Mouse (Mus musculus): Measurements from ENCODE around the gene Gadl1. TPM values are rescaled to one million over a fixed set of nuclear protein-coding genes. Genes with fewer than 3 reads are reported as not detected.

Gene Gadl1
- polyA plus RNA-seq, 1 experiment from 2014 or later, result 0.30 TPM

GRCm38 (mm10) chr9:116076946-116077345 lies 167.7 kb downstream of the Gadl1 start:
- Histone ChIP-seq H3K9me3 (replicated peaks) (no peaks in the 10 kb centered on the region), H3K27ac (no peak overlapping the region), H3K4me2 (no peak overlapping the region), H3K9ac (no peak overlapping the region), H3K4me3 (replicated peaks) (no peak overlapping the region), H3K36me3 (no peaks in the 10 kb centered on the region), H3K27me3 (no peaks in the 10 kb centered on the region), H3K4me1 (no peaks in the 10 kb centered on the region)
- 74% methylated on average over 2 of the region's 2 CpGs for WGBS
- ATAC-seq (replicated peaks; ENCODE audit: low FRiP score), result no peak

GRCm38 (mm10) chr9:116077419-116077818 lies 168.2 kb downstream of the Gadl1 start:
- Histone ChIP-seq H3K36me3 (no peaks in the 10 kb centered on the region), H3K27me3 (no peaks in the 10 kb centered on the region), H3K4me3 (replicated peaks) (no peak overlapping the region), H3K27ac (no peak overlapping the region), H3K9ac (no peak overlapping the region), H3K4me2 (no peak overlapping the region), H3K4me1 (no peaks in the 10 kb centered on the region), H3K9me3 (replicated peaks) (no peaks in the 10 kb centered on the region)
- WGBS, result 90% methylated on average over 2 of the region's 2 CpGs
- no peak for ATAC-seq (replicated peaks; ENCODE audit: low FRiP score)

GRCm38 (mm10) chr9:116081781-116082180 lies 172.5 kb downstream of the Gadl1 start:
- Histone ChIP-seq H3K27ac (no peak overlapping the region), H3K9ac (no peak overlapping the region), H3K4me3 (replicated peaks) (no peak overlapping the region), H3K4me2 (no peak overlapping the region), H3K9me3 (replicated peaks) (no peaks in the 10 kb centered on the region), H3K27me3 (no peaks in the 10 kb centered on the region), H3K36me3 (no peaks in the 10 kb centered on the region), H3K4me1 (0 out of 2 replicates have a peak, but pooled peaks cover 4% of the 10 kb centered on the region)
- no peak for ATAC-seq (replicated peaks; ENCODE audit: low FRiP score)
- 86% methylated on average over 4 of the region's 4 CpGs for WGBS

GRCm38 (mm10) chr9:116083300-116083699 lies 174.0 kb downstream of the Gadl1 start:
- H3K4me3 ChIP-seq (replicated peaks), result no peak overlapping the region
- H3K27me3 ChIP-seq, result no peaks in the 10 kb centered on the region
- no peak overlapping the region for H3K27ac ChIP-seq
- H3K9me3 ChIP-seq (replicated peaks), result no peaks in the 10 kb centered on the region
- 81% methylated on average over 5 of the region's 5 CpGs for WGBS
- 0 out of 2 replicates have a peak, but pooled peaks cover 4% of the 10 kb centered on the region for H3K4me1 ChIP-seq
- no peak for ATAC-seq (replicated peaks; ENCODE audit: low FRiP score)
- peaks cover 2% of the 10 kb centered on the region; the same call in 1 of the 2 replicates for H3K36me3 ChIP-seq
- H3K9ac ChIP-seq, result no peak overlapping the region
- no peak overlapping the region for H3K4me2 ChIP-seq

- Histone ChIP-seq H3K27ac (no peak overlapping the region), H3K4me1 (0 out of 2 replicates have a peak, but pooled peaks cover 4% of the 10 kb centered on the region), H3K9ac (no peak overlapping the region), H3K4me2 (no peak overlapping the region), H3K9me3 (replicated peaks) (no peaks in the 10 kb centered on the region), H3K4me3 (replicated peaks) (no peak overlapping the region), H3K36me3 (peaks cover 8% of the 10 kb centered on the region), H3K27me3 (no peaks in the 10 kb centered on the region)
- 79% methylated on average over 8 of the region's 8 CpGs for WGBS
- no peak for ATAC-seq (replicated peaks; ENCODE audit: low FRiP score)
These were observed 174.6 kb downstream of the Gadl1 start for GRCm38 (mm10) chr9:116083726-116084323.

GRCm38 (mm10) chr9:116084324-116084931 lies 175.2 kb downstream of the Gadl1 start:
- Histone ChIP-seq H3K4me3 (replicated peaks) (no peak overlapping the region), H3K9me3 (replicated peaks) (no peaks in the 10 kb centered on the region), H3K27ac (no peak overlapping the region), H3K4me2 (no peak overlapping the region), H3K9ac (no peak overlapping the region), H3K27me3 (no peaks in the 10 kb centered on the region), H3K36me3 (peaks cover 14% of the 10 kb centered on the region), H3K4me1 (0 out of 2 replicates have a peak, but pooled peaks cover 4% of the 10 kb centered on the region)
- no peak for ATAC-seq (replicated peaks; ENCODE audit: low FRiP score)
- WGBS, result 88% methylated on average over 12 of the region's 12 CpGs

GRCm38 (mm10) chr9:116085999-116086398 lies 176.7 kb downstream of the Gadl1 start:
- H3K27ac ChIP-seq, result no peak overlapping the region
- no peak overlapping the region for H3K4me3 ChIP-seq (replicated peaks)
- H3K9ac ChIP-seq, result no peak overlapping the region
- H3K9me3 ChIP-seq (replicated peaks), result no peaks in the 10 kb centered on the region
- no peak overlapping the region for H3K4me2 ChIP-seq
- no peak for ATAC-seq (replicated peaks; ENCODE audit: low FRiP score)
- 87% methylated on average over 6 of the region's 6 CpGs for WGBS
- peaks cover 28% of the 10 kb centered on the region for H3K36me3 ChIP-seq
- no peaks in the 10 kb centered on the region for H3K27me3 ChIP-seq
- 0 out of 2 replicates have a peak, but pooled peaks cover 11% of the 10 kb centered on the region for H3K4me1 ChIP-seq

- Histone ChIP-seq H3K27me3 (no peaks in the 10 kb centered on the region), H3K4me2 (no peak overlapping the region), H3K4me1 (peaks cover 17% of the 10 kb centered on the region), H3K36me3 (peaks cover 38% of the 10 kb centered on the region), H3K9ac (no peak overlapping the region), H3K9me3 (replicated peaks) (no peaks in the 10 kb centered on the region), H3K27ac (no peak overlapping the region), H3K4me3 (replicated peaks) (no peak overlapping the region)
- WGBS, result 90% methylated on average over 5 of the region's 5 CpGs
- no peak for ATAC-seq (replicated peaks; ENCODE audit: low FRiP score)
These were observed 178.0 kb downstream of the Gadl1 start for GRCm38 (mm10) chr9:116087263-116087662.

- H3K9ac ChIP-seq, result no peak overlapping the region
- no peak overlapping the region for H3K27ac ChIP-seq
- no peak overlapping the region for H3K4me3 ChIP-seq (replicated peaks)
- 33% methylated on average over 5 of the region's 5 CpGs for WGBS
- no peaks in the 10 kb centered on the region for H3K27me3 ChIP-seq
- H3K4me2 ChIP-seq, result no peak overlapping the region
- H3K4me1 ChIP-seq, result peaks cover 24% of the 10 kb centered on the region
- peaks cover 44% of the 10 kb centered on the region for H3K36me3 ChIP-seq
- no peak for ATAC-seq (replicated peaks; ENCODE audit: low FRiP score)
- no peaks in the 10 kb centered on the region for H3K9me3 ChIP-seq (replicated peaks)
These were observed 178.6 kb downstream of the Gadl1 start for GRCm38 (mm10) chr9:116087880-116088279.

- no peak overlapping the region for H3K4me2 ChIP-seq
- no peak for ATAC-seq (replicated peaks; ENCODE audit: low FRiP score)
- H3K4me1 ChIP-seq, result peaks cover 19% of the 10 kb centered on the region
- no peaks in the 10 kb centered on the region for H3K27me3 ChIP-seq
- no peaks in the 10 kb centered on the region for H3K9me3 ChIP-seq (replicated peaks)
- H3K36me3 ChIP-seq, result peaks cover 48% of the 10 kb centered on the region
- H3K27ac ChIP-seq, result no peak overlapping the region
- H3K9ac ChIP-seq, result no peak overlapping the region
- WGBS, result 90% methylated on average over 9 of the region's 9 CpGs
- no peak overlapping the region for H3K4me3 ChIP-seq (replicated peaks)
These were observed 179.7 kb downstream of the Gadl1 start for GRCm38 (mm10) chr9:116088912-116089311.

- H3K9ac ChIP-seq, result no peak overlapping the region
- no peak overlapping the region for H3K4me2 ChIP-seq
- no peak overlapping the region for H3K27ac ChIP-seq
- peaks cover 19% of the 10 kb centered on the region for H3K4me1 ChIP-seq
- no peak overlapping the region for H3K4me3 ChIP-seq (replicated peaks)
- H3K27me3 ChIP-seq, result no peaks in the 10 kb centered on the region
- 56% methylated on average over 9 of the region's 9 CpGs for WGBS
- no peaks in the 10 kb centered on the region for H3K9me3 ChIP-seq (replicated peaks)
- peaks cover 49% of the 10 kb centered on the region for H3K36me3 ChIP-seq
- peak; percentile 49; the same call in 1 of the 2 replicates for ATAC-seq (replicated peaks; ENCODE audit: low FRiP score)
These were observed 181.0 kb downstream of the Gadl1 start for GRCm38 (mm10) chr9:116090296-116090695.

- no peak for ATAC-seq (replicated peaks; ENCODE audit: low FRiP score)
- WGBS, result 67% methylated on average over 7 of the region's 7 CpGs
These were observed 182.0 kb downstream of the Gadl1 start for GRCm38 (mm10) chr9:116091101-116091841.

More at GRCm38 (mm10) chr9:116091101-116091841, 182.0 kb downstream of the Gadl1 start:
- Histone ChIP-seq H3K4me2 (no peak overlapping the region), H3K9me3 (replicated peaks) (no peaks in the 10 kb centered on the region), H3K36me3 (peaks cover 52% of the 10 kb centered on the region), H3K4me1 (peaks cover 19% of the 10 kb centered on the region), H3K27ac (no peak overlapping the region), H3K9ac (no peak overlapping the region), H3K4me3 (replicated peaks) (no peak overlapping the region), H3K27me3 (no peaks in the 10 kb centered on the region)

All from kidney, embryonic 15.5 days (tissue).